Mouse (Mus musculus) ES-Bruce4 (cell line): ENCODE data around the gene Sema5a. TPM values are rescaled to one million over a fixed set of nuclear protein-coding genes. Genes with fewer than 3 reads are reported as not detected.

ENCODE experiments used
- H3K27ac ChIP-seq: 2 replicates; pipeline ENCODE4 v1.5.1; 2012; ENCODE audit warnings: low read length, inconsistent platforms; ENCODE audit not compliant: insufficient read depth
- H3K27me3 ChIP-seq: 2 replicates; pipeline ENCODE4 v1.6.1; 2012; ENCODE audit warnings: mild to moderate bottlenecking, low read length, inconsistent platforms; ENCODE audit not compliant: control insufficient read depth, poor library complexity, insufficient read depth, severe bottlenecking
- H3K36me3 ChIP-seq: 2 replicates; pipeline ENCODE4 v1.6.1; 2012; ENCODE audit warnings: inconsistent platforms, mild to moderate bottlenecking, low read length, moderate library complexity; ENCODE audit not compliant: control insufficient read depth, poor library complexity, insufficient read depth, severe bottlenecking
- H3K4me1 ChIP-seq: one replicate; pipeline ENCODE4 v1.8.1; 2011; ENCODE audit warnings: low read length; ENCODE audit not compliant: control insufficient read depth, insufficient read depth
- H3K4me3 ChIP-seq: 2 replicates; pipeline ENCODE4 v1.5.1; 2011; ENCODE audit warnings: low read depth, mild to moderate bottlenecking, low read length
- H3K9ac ChIP-seq: 2 replicates; pipeline ENCODE4 v1.6.1; 2012; ENCODE audit warnings: low read depth, mild to moderate bottlenecking, inconsistent platforms; ENCODE audit not compliant: poor library complexity, severe bottlenecking
- H3K9me3 ChIP-seq: replicated peaks from 2 replicates; pipeline ENCODE4 v1.6.1; 2012; ENCODE audit warnings: mild to moderate bottlenecking, low read length, inconsistent platforms; ENCODE audit not compliant: control insufficient read depth, poor library complexity, insufficient read depth, severe bottlenecking
- CTCF ChIP-seq: IDR thresholded peaks from one replicate; pipeline ENCODE4 v1.8.1; 2011; ENCODE audit warnings: low read depth, low read length
- EP300 ChIP-seq: IDR thresholded peaks from 2 replicates; pipeline ENCODE4 v1.6.1; 2011; ENCODE audit warnings: low read depth, low read length; ENCODE audit not compliant: insufficient read depth
- POLR2A ChIP-seq: IDR thresholded peaks from one replicate; pipeline ENCODE4 v1.8.1; 2011; ENCODE audit warnings: low read length; ENCODE audit not compliant: insufficient read depth
- polyA plus RNA-seq: library from polyadenylated mRNA; stranded (reverse); fragments of >200 nt; gene quantifications from 2 replicates; pipeline ENCODE4 v1.2.4, GENCODE M21; 2011; ENCODE audit warnings: low read depth; ENCODE audit not compliant: missing spikeins, insufficient read depth, insufficient read length

Gene Sema5a
- polyA plus RNA-seq, 1 experiment, result 2.8 TPM

GRCm38 (mm10) chr15:32494219-32494618 is 249.6 kb downstream of the Sema5a start:
- no peak overlapping the region for H3K27ac ChIP-seq
- no peak overlapping the region for H3K9ac ChIP-seq
- no peaks in the 10 kb centered on the region for H3K36me3 ChIP-seq
- no peaks in the 10 kb centered on the region for H3K27me3 ChIP-seq
- H3K4me1 ChIP-seq, result no peaks in the 10 kb centered on the region
- H3K4me3 ChIP-seq, result no peak overlapping the region
- TF ChIP-seq EP300 (no peak), CTCF (no peak), POLR2A (no peak)
- H3K9me3 ChIP-seq, result no peaks in the 10 kb centered on the region

DNA sequence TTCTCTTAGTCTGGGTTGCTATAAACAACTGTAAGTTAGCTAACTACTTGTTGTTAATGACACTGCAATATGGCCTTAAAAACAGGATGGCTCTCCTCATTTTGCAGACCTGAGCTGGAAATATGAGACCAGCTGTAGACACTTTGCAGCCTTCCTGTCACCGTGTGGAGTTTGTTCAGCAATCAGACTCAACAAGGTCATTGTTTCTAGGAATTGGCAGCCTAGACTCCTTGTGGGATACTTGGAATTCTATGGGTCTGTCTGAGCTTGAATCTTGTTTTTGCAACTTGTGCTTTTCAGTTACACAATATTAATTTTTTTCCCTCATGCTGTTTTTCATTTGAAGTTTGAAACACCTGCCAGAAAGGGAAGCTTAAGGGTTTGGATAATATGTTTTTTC is 250.3 kb downstream of the Sema5a start:
- H3K27ac ChIP-seq, result no peak overlapping the region
- TF ChIP-seq EP300 (no peak), CTCF (no peak), POLR2A (no peak)
- no peaks in the 10 kb centered on the region for H3K4me1 ChIP-seq
- no peak overlapping the region for H3K9ac ChIP-seq
- H3K27me3 ChIP-seq, result no peaks in the 10 kb centered on the region
- H3K4me3 ChIP-seq, result no peak overlapping the region
- H3K36me3 ChIP-seq, result no peaks in the 10 kb centered on the region
- H3K9me3 ChIP-seq, result no peaks in the 10 kb centered on the region

GRCm38 (mm10) chr15:32496880-32497279 is 252.3 kb downstream of the Sema5a start:
- Histone ChIP-seq H3K27ac (no peak overlapping the region), H3K9ac (no peak overlapping the region), H3K36me3 (no peaks in the 10 kb centered on the region), H3K27me3 (no peaks in the 10 kb centered on the region), H3K4me3 (no peak overlapping the region), H3K9me3 (no peaks in the 10 kb centered on the region), H3K4me1 (no peaks in the 10 kb centered on the region)
- TF ChIP-seq EP300, result no peak
- no peak for TF ChIP-seq CTCF
- no peak for TF ChIP-seq POLR2A

GRCm38 (mm10) chr15:32505941-32506340 is 261.3 kb downstream of the Sema5a start:
- Histone ChIP-seq H3K4me1 (no peaks in the 10 kb centered on the region), H3K9me3 (no peaks in the 10 kb centered on the region), H3K4me3 (no peak overlapping the region), H3K9ac (no peak overlapping the region), H3K36me3 (no peaks in the 10 kb centered on the region), H3K27ac (no peak overlapping the region), H3K27me3 (no peaks in the 10 kb centered on the region)
- no peak for TF ChIP-seq EP300

GRCm38 (mm10) chr15:32508282-32508681 is 263.7 kb downstream of the Sema5a start:
- no peak overlapping the region for H3K9ac ChIP-seq
- H3K27ac ChIP-seq, result no peak overlapping the region

DNA sequence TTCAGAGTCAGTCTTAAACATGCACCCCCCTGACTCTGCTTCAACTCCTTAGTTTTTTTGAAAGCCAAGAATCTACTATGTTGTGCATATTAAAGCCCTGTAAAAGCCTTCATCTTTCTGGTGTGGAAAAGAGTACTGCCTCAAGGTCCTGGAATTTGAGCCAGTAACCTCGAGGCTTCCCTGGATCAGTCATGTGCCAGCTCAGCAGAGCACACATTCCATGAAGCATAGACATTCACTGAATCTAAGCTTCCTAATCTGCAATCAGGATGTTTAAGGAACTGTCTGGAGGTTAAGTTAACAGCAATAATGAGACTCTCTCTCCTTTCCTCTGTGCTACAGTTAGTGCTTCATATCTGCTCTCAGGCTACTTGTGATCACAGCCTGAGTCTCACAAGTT is 270.3 kb downstream of the Sema5a start:
- H3K9me3 ChIP-seq, result no peaks in the 10 kb centered on the region
- H3K36me3 ChIP-seq, result no peaks in the 10 kb centered on the region
- H3K4me3 ChIP-seq, result no peak overlapping the region
- no peak overlapping the region for H3K27ac ChIP-seq
- TF ChIP-seq CTCF, result no peak
- TF ChIP-seq POLR2A, result no peak
- no peak for TF ChIP-seq EP300
- no peaks in the 10 kb centered on the region for H3K4me1 ChIP-seq
- no peaks in the 10 kb centered on the region for H3K27me3 ChIP-seq
- H3K9ac ChIP-seq, result no peak overlapping the region

More at GRCm38 (mm10) chr15:32508282-32508681, 263.7 kb downstream of the Sema5a start:
- H3K36me3 ChIP-seq, result no peaks in the 10 kb centered on the region
- no peaks in the 10 kb centered on the region for H3K9me3 ChIP-seq
- H3K27me3 ChIP-seq, result no peaks in the 10 kb centered on the region
- TF ChIP-seq EP300 (no peak), POLR2A (no peak), CTCF (no peak)
- no peak overlapping the region for H3K4me3 ChIP-seq
- H3K4me1 ChIP-seq, result no peaks in the 10 kb centered on the region
